ENCODE assay signal across 11 mouse cellular contexts in genomic region chr15:62802770-62803169, GRCm38 (mm10).
DNase-seq lines count a peak whose midpoint lies in the region; ATAC-seq and TF ChIP-seq lines count a peak whose summit lies in the region.
"Had no signal": no experiment of that assay in that cellular context is flagged by ENCODE, and none has a peak within 500 bp of the region (broad histone marks: within the 10 kb centered on the region; RNA-seq: fewer than 3 reads in every experiment).

No protein-coding gene starts in this region.

- in situ Hi-C loops in CH12.LX (cut with MboI; ENCODE audit: low pct_ligation_motif_present, low pct_unique_long_range_greater_than_20kb, low sequenced_read_pairs), result loop anchor here (25.0 kb wide), 3 partner anchors 835 to 1640 kb away; no protein-coding TSS in a partner anchor

- H3K27me3 ChIP-seq in liver, adult 2 months (ENCODE audit: control insufficient read depth, insufficient read depth, low read length), result no peaks in the 10 kb centered on the region
- no peaks in the 10 kb centered on the region for H3K27me3 ChIP-seq in liver, embryonic 11.5 days (replicated peaks; ENCODE audit: control insufficient read depth, insufficient read depth, low read length)
- H3K27me3 ChIP-seq in CH12.LX (replicated peaks), result no peaks in the 10 kb centered on the region
- H3K27me3 ChIP-seq in forebrain, embryonic 11.5 days (ENCODE audit: control insufficient read depth, insufficient read depth, low read length), result no peaks in the 10 kb centered on the region
- H3K27me3 ChIP-seq: forebrain, embryonic 12.5 days; liver, embryonic 13.5 days had no signal

- H3K27ac ChIP-seq in liver, adult 2 months (replicated peaks; ENCODE audit: insufficient read depth, low read depth, low read length), result no peak overlapping the region
- H3K27ac ChIP-seq in liver, embryonic 11.5 days (ENCODE audit: low read depth, low read length), result no peak overlapping the region
- H3K27ac ChIP-seq in CH12.LX (ENCODE audit: insufficient read depth, low read depth), result no peak overlapping the region
- H3K27ac ChIP-seq in forebrain, embryonic 11.5 days (ENCODE audit: low read depth, low read length), result no peak overlapping the region
- H3K27ac ChIP-seq: forebrain, embryonic 12.5 days; liver, embryonic 13.5 days had no signal

- TF ChIP-seq POLR2A in liver, adult 2 months (IDR thresholded peaks at IDR 0.05; ENCODE audit: extremely low read depth, insufficient read depth, low read length), result no peak
- no peak for TF ChIP-seq POLR2A in CH12.LX (IDR thresholded peaks at IDR 0.05; ENCODE audit: low read depth, low read length)

- dilution Hi-C loops in CH12.LX (cut with MboI; ENCODE audit: extremely low pct_ligation_motif_present, extremely low pct_unique_long_range_greater_than_20kb, low sequenced_read_pairs), result no loop called here

- H3K9me3 ChIP-seq in liver, embryonic 11.5 days (ENCODE audit: control insufficient read depth, low read length), result no peaks in the 10 kb centered on the region
- no peaks in the 10 kb centered on the region for H3K9me3 ChIP-seq in CH12.LX (replicated peaks; ENCODE audit: low read length)
- no peaks in the 10 kb centered on the region for H3K9me3 ChIP-seq in forebrain, embryonic 11.5 days (ENCODE audit: control insufficient read depth, low read length)
- H3K9me3 ChIP-seq: forebrain, embryonic 12.5 days; liver, embryonic 13.5 days had no signal

- H3K4me2 ChIP-seq in liver, embryonic 11.5 days, result no peak overlapping the region
- no peak overlapping the region for H3K4me2 ChIP-seq in CH12.LX (ENCODE audit: insufficient read depth, low read depth, poor library complexity, severe bottlenecking)
- H3K4me2 ChIP-seq in forebrain, embryonic 11.5 days (ENCODE audit: low read depth, low read length, severe bottlenecking), result no peak overlapping the region
- H3K4me2 ChIP-seq: forebrain, embryonic 12.5 days; liver, embryonic 13.5 days had no signal

- DNase-seq in cerebellum, postnatal 14 days, result peak; percentile 7 to 21
- no peak for DNase-seq in cerebellum, postnatal 36 days
- DNase-seq in liver, adult 2 months (ENCODE audit: extremely low read depth, low read depth, low spot score), result peak; percentile 67
- DNase-seq in liver, embryonic 11.5 days (ENCODE audit: low spot score), result no peak
- DNase-seq in CH12.LX (ENCODE audit: extremely low read depth), result peak; percentile 72
- DNase-seq in kidney, postnatal 10 days, result peak; percentile 32
- no peak for DNase-seq in forebrain, embryonic 11.5 days (ENCODE audit: low spot score)
- DNase-seq: liver, embryonic 13.5 days; midbrain, embryonic 14.5 days had no signal

- H3K36me3 ChIP-seq in liver, adult 2 months (ENCODE audit: control insufficient read depth, insufficient read depth, low read length), result no peaks in the 10 kb centered on the region
- no peaks in the 10 kb centered on the region for H3K36me3 ChIP-seq in liver, embryonic 11.5 days (ENCODE audit: control insufficient read depth, insufficient read depth, low read length)
- H3K36me3 ChIP-seq in CH12.LX (replicated peaks in 1 of 2; ENCODE audit: control insufficient read depth in 1 of 2, insufficient read depth in 1 of 2, low read length in 1 of 2), result no peaks in the 10 kb centered on the region
- H3K36me3 ChIP-seq in forebrain, embryonic 11.5 days (ENCODE audit: control insufficient read depth, insufficient read depth, low read length), result no peaks in the 10 kb centered on the region
- H3K36me3 ChIP-seq: forebrain, embryonic 12.5 days; liver, embryonic 13.5 days had no signal

- H3K4me3 ChIP-seq in liver, adult 2 months (ENCODE audit: insufficient read depth, low read depth, low read length), result no peak overlapping the region
- H3K4me3 ChIP-seq in liver, embryonic 11.5 days (ENCODE audit: low read depth, low read length), result no peak overlapping the region
- H3K4me3 ChIP-seq in CH12.LX (replicated peaks in 1 of 3; ENCODE audit: low read depth in 2 of 3, low read length in 2 of 3, poor library complexity in 1 of 3), result no peak overlapping the region
- H3K4me3 ChIP-seq in forebrain, embryonic 11.5 days (ENCODE audit: low read depth, low read length), result no peak overlapping the region
- H3K4me3 ChIP-seq: forebrain, embryonic 12.5 days; liver, embryonic 13.5 days had no signal

- no peak; the same call in none of the 2 replicates for TF ChIP-seq RAD21 in CH12.LX (IDR thresholded peaks at IDR 0.05; ENCODE audit: low read depth, low read length)

- H3K79me2 ChIP-seq in liver, adult 2 months (ENCODE audit: control insufficient read depth, insufficient read depth, low read length), result no peaks in the 10 kb centered on the region
- H3K79me2 ChIP-seq in CH12.LX (replicated peaks; ENCODE audit: control insufficient read depth, extremely low read depth, insufficient read depth, poor library complexity, severe bottlenecking), result no peaks in the 10 kb centered on the region

- H3K4me1 ChIP-seq in liver, adult 2 months (ENCODE audit: control insufficient read depth, insufficient read depth, low read length), result no peaks in the 10 kb centered on the region; the same call in 1 of the 2 replicates
- H3K4me1 ChIP-seq in liver, embryonic 11.5 days (replicated peaks; ENCODE audit: control insufficient read depth, insufficient read depth, low read length), result no peaks in the 10 kb centered on the region
- peaks cover 9 to 67% of the 10 kb centered on the region in 2 experiments; a peak in 3 of 4 replicates for H3K4me1 ChIP-seq in CH12.LX (ENCODE audit: control insufficient read depth in 1 of 2, insufficient read depth in 2 of 2)
- H3K4me1 ChIP-seq in forebrain, embryonic 11.5 days (replicated peaks; ENCODE audit: control insufficient read depth, insufficient read depth, low read length), result no peaks in the 10 kb centered on the region
- H3K4me1 ChIP-seq: forebrain, embryonic 12.5 days; liver, embryonic 13.5 days had no signal

- no peak overlapping the region for H3K9ac ChIP-seq in liver, adult 2 months (ENCODE audit: low read depth, low read length)
- H3K9ac ChIP-seq in liver, embryonic 11.5 days (ENCODE audit: low read depth, low read length), result no peak overlapping the region
- peak overlapping the region; percentile 7; the same call in 1 of the 2 replicates for H3K9ac ChIP-seq in CH12.LX (ENCODE audit: insufficient read depth, low read depth)
- H3K9ac ChIP-seq in forebrain, embryonic 11.5 days (ENCODE audit: low read length), result no peak overlapping the region
- H3K9ac ChIP-seq: forebrain, embryonic 12.5 days; liver, embryonic 13.5 days had no signal

- no peak for TF ChIP-seq EP300 in CH12.LX (IDR thresholded peaks at IDR 0.05; ENCODE audit: low read length)

- TF ChIP-seq CTCF in liver, adult 2 months (IDR thresholded peaks at IDR 0.05; ENCODE audit: low read depth, low read length), result peak; percentile 50
- TF ChIP-seq CTCF in CH12.LX (conservative IDR thresholded peaks at IDR 0.05 in 1 of 2, IDR thresholded peaks at IDR 0.05 in 1 of 2; ENCODE audit: low read depth in 2 of 2, low read length in 2 of 2), result peak; percentile 41 to 84; a peak in 3 of 4 replicates

- ATAC-seq in liver, embryonic 11.5 days (replicated peaks; ENCODE audit: low FRiP score), result no peak
- no peak for ATAC-seq in megakaryocyte, adult 5-6 weeks (ENCODE audit: poor library complexity, severe bottlenecking)
- ATAC-seq in forebrain, embryonic 11.5 days (replicated peaks; ENCODE audit: low FRiP score), result no peak

TF ChIP-seq in CH12.LX, 34 proteins besides CTCF, POLR2A, EP300 and RAD21:
- TF ChIP-seq MAFK (IDR thresholded peaks at IDR 0.05; ENCODE audit: insufficient replicate concordance, low read length) (no peak), MYC (IDR thresholded peaks at IDR 0.05; ENCODE audit: low read depth, low read length) (peak; percentile 72; the same call in 1 of the 2 replicates), JUND (conservative IDR thresholded peaks at IDR 0.05; ENCODE audit: low read depth, low read length) (0 out of 2 replicates have a peak, but pooled peaks have one; percentile 18), ZC3H11A (IDR thresholded peaks at IDR 0.05; ENCODE audit: low read depth, low read length) (peak; percentile 97), IRF4 (IDR thresholded peaks at IDR 0.05; ENCODE audit: low read depth, low read length) (peak; percentile 62; the same call in 1 of the 2 replicates), TBP (conservative IDR thresholded peaks at IDR 0.05; ENCODE audit: low read depth, low read length) (no peak), MAX (IDR thresholded peaks at IDR 0.05; ENCODE audit: low read length) (no peak), SMC3 (IDR thresholded peaks at IDR 0.05; ENCODE audit: low read depth, low read length) (peak; percentile 94), BHLHE40 (IDR thresholded peaks at IDR 0.05; ENCODE audit: low read depth, low read length) (0 out of 2 replicates have a peak, but pooled peaks have one; percentile 24), NRF1 (IDR thresholded peaks at IDR 0.05; ENCODE audit: low read depth, low read length) (0 out of 2 replicates have a peak, but pooled peaks have one; percentile 21)

Comparison
In these comparisons a context has a peak if more than half of its experiments do, and no peak if none do; other contexts are left out.
1. DNase-seq: peak in cerebellum, postnatal 14 days (2 of 2), liver, adult 2 months (single experiment), CH12.LX (single experiment) and kidney, postnatal 10 days (single experiment); none in cerebellum, postnatal 36 days (0 of 2), liver, embryonic 11.5 days (single experiment) and forebrain, embryonic 11.5 days (single experiment).